Mouse (Mus musculus) T-helper 17 cell (primary cell): ENCODE measurements around the gene Gm9803.
"Not testable (repeated sequence)": the region's sequence is repeated elsewhere in the genome, so short reads cannot be mapped to it uniquely, and the experiment has no call there.

Experiments used
- in situ Hi-C, 2 experiments: fragments of 300-600 bp; cut with MboI, MseI; formaldehyde crosslinking; loops; 1 replicate in 1 of 2; 2 replicates in 1 of 2; pipeline ENCODE4 v1.15.1; 2025; ENCODE audit warnings: high pct_unique_total_duplicates in 2 of 2

The Gm9803 gene

DNA sequence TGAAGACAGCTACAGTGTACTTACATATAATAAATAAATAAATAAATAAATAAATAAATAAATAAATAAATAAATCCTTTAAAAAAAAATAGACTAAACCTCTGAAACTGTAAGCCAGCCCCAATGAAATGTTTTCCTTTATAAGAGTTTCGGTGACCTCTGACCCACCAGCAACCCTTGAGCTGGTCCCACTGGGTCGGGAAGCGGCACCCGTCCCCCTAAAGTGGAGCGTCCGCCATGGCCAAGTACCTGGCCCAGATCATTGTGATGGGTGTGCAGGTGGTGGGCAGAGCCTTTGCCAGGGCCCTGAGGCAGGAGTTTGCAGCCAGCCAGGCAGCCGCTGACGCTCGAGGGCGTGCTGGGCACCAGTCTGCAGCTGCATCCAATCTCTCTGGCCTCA, at the start of gene Gm9803:
Gene Gm9803, plus strand, starts transcription at position 154 of the 400 bp plus-strand sequence.
- in situ Hi-C loops: not testable (repeated sequence)

GRCm38 (mm10) chr10:43475376-43475775, 48.5 kb upstream of the Gm9803 start:
- in situ Hi-C loops: no loop called here

DNA sequence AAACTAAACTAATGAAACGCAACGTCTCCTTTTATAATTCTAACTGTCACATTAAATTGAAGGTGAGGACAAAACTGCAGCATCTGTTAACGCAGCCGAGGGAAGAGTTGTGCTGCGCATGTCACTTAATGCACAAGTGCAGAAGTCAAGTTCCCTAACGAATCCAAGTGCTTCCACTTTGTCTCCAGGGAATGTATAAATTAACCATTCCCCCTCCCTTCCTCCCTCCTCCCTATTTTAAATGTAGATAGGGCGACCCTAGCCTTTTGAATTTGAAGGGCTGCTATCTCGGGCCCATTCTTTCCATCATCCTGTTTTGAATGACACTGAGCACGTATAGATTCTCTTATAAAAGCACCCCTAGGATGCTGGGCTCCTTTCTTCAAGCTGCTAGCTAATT, 46.4 kb upstream of the Gm9803 start:
- in situ Hi-C loops: no loop called here

- in situ Hi-C loops: no loop called here
Observed at GRCm38 (mm10) chr10:43477865-43478681, 45.8 kb upstream of the Gm9803 start.

DNA sequence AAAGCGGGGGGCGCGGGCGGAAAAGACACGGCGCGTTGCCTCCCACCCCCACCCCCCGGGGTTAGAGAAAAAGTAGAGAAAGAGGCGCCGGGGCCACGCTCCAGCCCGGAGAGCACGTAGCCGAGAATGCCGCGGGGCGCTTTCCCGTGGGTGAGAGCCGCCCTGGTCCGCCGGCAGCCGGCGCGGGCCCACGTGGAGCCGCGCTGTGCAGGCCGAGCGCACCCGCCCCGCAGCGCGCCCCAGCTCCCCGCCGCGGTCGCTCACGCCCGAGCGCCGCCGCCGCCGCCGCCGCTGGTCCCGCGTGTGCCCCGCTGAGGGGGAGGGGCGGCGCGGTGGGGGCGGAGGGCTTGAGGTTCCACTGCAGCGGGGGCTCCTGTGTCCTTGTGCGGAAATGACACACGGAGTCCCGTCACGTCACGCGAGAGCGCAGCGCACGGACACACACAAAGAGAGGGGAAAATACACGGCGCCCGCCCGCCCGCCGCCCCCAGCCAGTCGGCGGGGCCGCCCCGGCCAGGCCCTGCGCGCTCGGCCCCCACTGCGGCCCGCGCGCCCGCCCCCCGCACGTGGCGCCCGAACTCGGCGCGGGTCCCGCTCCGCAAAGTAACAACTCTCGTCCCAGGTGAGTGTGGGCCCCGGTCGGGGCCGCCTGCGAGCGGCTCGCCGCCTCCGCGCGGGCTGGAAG, 45.0 kb upstream of the Gm9803 start, which contains the start of gene Bend3:
Gene Bend3, plus strand, starts transcription at position 81 of the 685 bp plus-strand sequence.
- in situ Hi-C loops: no loop called here

DNA sequence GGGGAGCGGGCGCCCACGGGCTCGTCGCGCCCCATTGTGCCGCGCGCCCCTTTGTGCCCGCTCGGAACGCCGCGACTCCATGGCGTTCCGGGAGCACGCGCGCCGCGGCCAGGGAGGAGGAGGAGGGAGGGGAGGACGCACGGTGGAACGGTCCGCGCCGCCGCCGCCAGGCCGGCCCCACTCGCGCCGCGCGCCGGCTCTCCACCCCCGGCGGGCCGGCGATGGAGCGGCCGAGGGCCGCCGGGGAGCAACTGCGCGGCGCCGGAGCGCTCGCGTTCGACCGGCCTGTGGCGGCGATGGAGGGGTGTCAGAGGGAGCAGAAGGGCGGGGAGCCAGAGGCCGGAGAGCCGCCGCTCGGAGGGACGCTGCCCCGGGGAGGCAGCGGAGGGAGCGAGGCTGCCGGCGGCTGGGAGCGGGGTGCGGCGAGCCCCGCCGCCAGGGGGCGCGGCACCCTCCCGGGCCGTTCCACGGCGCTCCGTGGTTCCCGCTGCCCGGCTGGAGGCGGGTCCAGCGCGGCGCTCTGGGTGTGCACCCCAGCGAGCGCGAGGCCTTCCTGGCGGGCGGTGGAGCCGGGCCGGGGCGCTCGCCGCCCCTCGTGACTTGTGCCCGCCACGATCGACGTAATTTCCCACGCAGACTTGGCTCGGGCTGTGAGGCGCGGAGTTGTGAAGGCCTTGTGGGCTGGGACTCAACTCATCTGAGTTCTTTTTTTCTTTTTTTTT, 44.3 kb upstream of the Gm9803 start:
- in situ Hi-C loops: loop anchor here (5.0 kb wide), 1 partner anchor 53 kb away; no protein-coding TSS in a partner anchor

DNA sequence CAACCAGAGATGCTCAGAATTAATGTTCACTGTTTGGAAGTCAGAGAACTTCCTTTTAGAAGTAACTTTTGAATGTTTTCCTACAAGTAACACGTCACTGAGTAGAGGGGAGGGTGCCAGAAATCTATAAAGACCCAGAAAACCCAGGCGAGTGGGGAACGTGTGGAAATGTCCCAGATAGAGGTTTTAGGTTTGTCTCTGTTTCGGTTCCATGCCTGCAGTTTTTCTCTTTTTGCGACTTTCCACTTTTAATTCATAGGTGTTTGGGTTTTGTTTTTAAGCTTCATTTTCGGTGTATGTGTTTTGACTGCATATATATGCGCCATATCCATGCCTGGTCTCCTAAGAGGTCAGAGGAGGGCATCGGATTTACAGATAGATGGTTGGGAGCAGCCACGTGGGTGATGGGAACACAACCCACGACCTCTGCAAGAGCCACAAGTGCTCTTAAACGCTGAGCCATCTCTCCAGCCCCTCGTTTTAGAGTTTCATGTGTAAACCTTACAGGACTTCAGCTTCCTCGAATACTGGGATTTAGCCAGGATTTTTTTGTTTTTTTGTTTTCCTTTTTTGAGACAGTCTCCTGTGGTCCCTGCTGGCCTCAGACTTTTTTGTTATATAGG, 43.5 kb upstream of the Gm9803 start:
- in situ Hi-C loops: loop anchor here (5.0 kb wide), 1 partner anchor 52 kb away; no protein-coding TSS in a partner anchor

DNA sequence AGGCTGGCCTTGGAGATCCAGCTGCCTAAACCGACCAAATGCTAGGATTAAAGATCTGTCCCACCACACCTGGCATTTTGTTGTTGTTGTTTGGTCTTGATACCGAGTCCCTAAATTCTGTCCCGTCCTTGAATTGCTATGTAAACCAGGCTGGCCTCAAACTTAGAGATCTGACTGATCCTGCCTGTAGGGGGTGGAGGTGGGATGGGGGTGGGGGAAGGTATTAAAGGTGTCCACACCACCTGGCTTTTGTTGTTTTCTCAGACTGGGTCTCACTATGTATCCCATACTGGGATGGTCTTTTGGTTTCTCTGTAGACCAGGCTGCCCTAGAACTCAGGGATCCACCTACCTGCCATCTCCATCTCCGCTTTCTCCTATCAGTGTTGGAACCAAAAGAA, 42.7 kb upstream of the Gm9803 start:
- in situ Hi-C loops: loop anchor here (5.0 kb wide), 1 partner anchor 51 kb away; no protein-coding TSS in a partner anchor

DNA sequence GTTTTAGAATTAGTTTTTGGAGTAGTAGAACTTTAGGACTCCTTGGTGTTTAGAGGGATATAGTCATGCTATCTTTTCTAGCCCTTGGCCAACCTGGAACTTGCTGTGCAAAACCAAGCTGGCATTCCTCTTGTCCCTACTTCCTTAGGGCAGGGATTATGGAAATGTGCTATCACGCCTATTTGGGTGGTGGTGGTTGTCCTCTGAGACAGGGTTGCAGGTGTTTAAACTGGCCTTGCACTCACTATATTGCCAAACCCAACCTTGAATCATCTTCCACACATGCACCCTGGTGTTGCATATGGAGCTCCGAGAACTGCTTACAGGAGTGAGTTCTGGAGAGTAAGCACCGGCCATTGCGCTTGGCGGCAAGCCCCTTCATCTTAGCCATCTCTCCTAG, 41.9 kb upstream of the Gm9803 start:
- in situ Hi-C loops: loop anchor here (5.0 kb wide), 1 partner anchor 50 kb away; no protein-coding TSS in a partner anchor

- in situ Hi-C loops: loop anchor here (5.0 kb wide), 1 partner anchor 49 kb away; no protein-coding TSS in a partner anchor
Observed at GRCm38 (mm10) chr10:43483426-43483995, 40.4 kb upstream of the Gm9803 start.

GRCm38 (mm10) chr10:43485751-43486268, 38.1 kb upstream of the Gm9803 start:
- in situ Hi-C loops: no loop called here

DNA sequence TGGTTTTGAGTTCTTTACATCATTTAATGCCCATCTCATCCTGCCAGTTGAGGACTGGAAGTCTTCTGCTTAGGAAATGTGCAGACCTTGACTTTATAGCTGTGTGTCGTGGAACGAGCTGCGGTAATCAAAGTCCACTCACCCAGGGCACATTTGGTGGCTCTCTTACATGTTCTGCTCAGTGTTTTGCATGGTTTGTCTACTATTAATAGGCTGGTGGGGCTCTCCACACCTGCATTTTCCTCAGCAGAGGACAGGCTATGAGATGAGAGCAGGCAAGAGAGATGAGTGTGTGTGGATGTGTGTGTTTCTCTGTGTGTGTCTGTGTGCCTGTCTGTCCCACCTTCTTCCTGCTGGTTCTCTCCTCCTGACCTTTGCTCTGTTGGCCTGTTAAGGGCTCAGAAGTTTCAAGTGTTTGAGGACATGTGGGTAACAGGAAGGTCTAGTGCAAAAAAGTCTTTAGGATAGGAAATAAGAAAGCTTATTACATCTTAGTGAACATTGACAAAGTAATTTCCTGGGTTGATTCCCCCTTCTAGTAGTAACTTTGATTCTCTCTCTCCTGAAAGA, 36.4 kb upstream of the Gm9803 start:
- in situ Hi-C loops: no loop called here

- in situ Hi-C loops: no loop called here
Observed at GRCm38 (mm10) chr10:43488258-43488657, 35.6 kb upstream of the Gm9803 start.

GRCm38 (mm10) chr10:43489139-43489538, 34.7 kb upstream of the Gm9803 start:
- in situ Hi-C loops: no loop called here

- in situ Hi-C loops: no loop called here
Observed at GRCm38 (mm10) chr10:43489550-43489949, 34.3 kb upstream of the Gm9803 start.

- in situ Hi-C loops: no loop called here
Observed at GRCm38 (mm10) chr10:43490034-43490433, 33.9 kb upstream of the Gm9803 start.

- in situ Hi-C loops: no loop called here
Observed at GRCm38 (mm10) chr10:43490846-43491245, 33.0 kb upstream of the Gm9803 start.

GRCm38 (mm10) chr10:43502599-43502998, 21.3 kb upstream of the Gm9803 start:
- in situ Hi-C loops: no loop called here

- in situ Hi-C loops: no loop called here
Observed at GRCm38 (mm10) chr10:43504291-43504690, 19.6 kb upstream of the Gm9803 start.

GRCm38 (mm10) chr10:43507051-43507450, 16.8 kb upstream of the Gm9803 start:
- in situ Hi-C loops: no loop called here
